Mouse (Mus musculus) small intestine, adult 10 weeks (tissue): Measurements from ENCODE around the gene Zmynd10. TPM values are rescaled to one million over a fixed set of nuclear protein-coding genes. Genes with fewer than 3 reads are reported as not detected.

ENCODE experiments used
- polyA plus RNA-seq: library from polyadenylated mRNA; stranded (reverse); fragments of 350-450 nt; fragmentation: Illumina TruSeq; extraction: RNeasy Lipid Tissue Mini Kit (QIAGEN cat#74804); gene quantifications from one replicate; pipeline ENCODE4 v1.2.3, GENCODE M21; 2014; ENCODE audit warnings: low replicate concordance

The Zmynd10 gene
- not detected for polyA plus RNA-seq

DNA sequence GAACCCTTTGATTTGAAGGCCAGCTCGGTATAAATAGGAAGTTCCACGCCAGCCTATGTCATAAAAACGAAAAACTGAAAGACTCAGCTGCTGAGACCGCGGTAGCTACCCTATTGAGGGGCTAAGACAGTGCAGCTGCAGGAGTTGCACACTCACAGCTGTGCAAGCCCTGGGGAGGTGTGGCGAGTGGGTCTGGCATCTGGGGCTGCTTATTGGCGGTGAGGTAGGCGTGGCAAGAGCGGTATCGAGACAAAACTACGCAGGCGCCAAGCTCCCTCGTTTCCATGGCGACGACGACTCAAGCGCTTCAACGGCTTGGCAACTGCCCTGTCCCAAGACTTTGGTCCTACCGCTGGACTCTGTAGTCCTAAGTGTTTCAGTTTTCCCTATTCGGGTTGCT is at the start of gene Zmynd10:
Gene Zmynd10 (plus strand): TSS at position 273 of the 400 bp plus-strand sequence.

DNA sequence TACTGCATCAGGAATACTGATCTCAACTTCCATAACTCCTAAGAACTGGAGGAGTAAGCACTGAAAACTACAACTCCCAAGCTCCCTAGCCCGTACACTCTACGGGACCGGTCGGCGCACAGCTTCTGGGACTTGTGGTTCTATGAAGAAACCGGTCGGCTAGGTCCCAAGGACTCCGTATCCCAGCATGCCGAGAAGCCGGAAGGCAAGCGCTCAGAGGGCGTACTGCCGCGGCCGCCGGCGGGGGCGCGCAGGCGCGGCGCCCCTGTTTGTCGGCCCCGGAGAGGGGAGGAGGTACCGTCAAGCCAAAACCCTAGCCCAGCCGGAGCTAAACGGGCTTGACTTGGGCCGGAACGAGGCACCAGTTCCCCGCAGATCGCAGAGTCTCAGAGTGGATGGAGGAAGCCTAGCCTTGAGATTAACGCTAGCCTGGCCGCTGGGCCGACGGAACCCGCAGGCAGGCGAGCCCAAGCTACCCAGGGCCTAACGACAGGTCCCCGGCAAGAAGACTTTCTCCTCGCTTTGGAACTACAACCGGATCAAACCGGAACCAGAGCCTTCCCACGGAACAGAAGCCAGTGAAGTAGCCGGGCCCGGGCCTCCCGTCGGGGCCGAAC is 13.2 kb upstream of the Zmynd10 start, which contains the start of gene Tmem115:
Gene Tmem115 (plus strand): TSS at position 155 of the 617 bp plus-strand sequence.

DNA sequence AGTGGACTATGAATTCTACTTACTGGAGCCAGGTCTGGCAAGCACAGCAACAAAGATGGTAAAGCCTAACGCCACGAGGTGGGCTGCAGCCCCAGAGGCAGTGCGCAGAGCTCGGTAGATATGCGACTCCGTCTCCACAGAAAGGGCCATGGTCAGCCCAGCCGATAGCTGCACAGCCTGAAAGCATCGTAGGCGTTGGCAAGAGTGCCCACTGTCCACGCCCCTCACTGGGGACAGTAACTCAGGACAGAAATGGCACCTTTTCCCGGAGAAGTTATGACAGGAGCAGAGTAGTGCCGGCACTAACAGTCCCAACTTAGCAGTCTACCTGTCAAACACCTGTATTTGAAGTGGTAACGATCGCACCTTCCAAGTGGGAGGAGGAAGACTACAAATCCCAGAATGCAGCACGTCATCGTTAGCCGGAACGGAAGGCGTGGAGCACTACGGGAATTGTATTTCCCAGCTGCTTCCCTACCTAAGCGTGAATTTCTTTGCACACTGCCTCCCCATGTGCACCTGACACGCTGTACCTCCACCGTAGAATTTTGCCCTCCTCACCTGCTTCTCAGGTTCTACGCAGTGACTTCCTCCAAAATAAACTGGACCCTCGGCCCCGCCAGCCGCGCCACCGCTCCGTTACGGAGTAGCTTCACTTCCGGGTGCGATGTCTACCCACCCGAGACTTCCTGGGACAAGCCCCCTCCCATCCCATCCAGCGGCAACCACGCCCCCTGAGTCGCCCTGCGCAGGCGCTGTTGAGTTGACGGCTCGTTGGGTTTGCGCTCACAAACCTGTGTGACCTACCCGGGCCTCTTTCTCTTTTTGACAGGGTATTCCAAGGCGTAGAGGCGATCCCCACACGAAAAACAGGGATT is 5.4 kb upstream of the Zmynd10 start, which contains the start of the genes Cyb561d2 and Nprl2:
Gene Cyb561d2 (minus strand): TSS at position 720 of the 878 bp plus-strand sequence.
Gene Nprl2 (plus strand): TSS at position 753 of the 878 bp plus-strand sequence.

DNA sequence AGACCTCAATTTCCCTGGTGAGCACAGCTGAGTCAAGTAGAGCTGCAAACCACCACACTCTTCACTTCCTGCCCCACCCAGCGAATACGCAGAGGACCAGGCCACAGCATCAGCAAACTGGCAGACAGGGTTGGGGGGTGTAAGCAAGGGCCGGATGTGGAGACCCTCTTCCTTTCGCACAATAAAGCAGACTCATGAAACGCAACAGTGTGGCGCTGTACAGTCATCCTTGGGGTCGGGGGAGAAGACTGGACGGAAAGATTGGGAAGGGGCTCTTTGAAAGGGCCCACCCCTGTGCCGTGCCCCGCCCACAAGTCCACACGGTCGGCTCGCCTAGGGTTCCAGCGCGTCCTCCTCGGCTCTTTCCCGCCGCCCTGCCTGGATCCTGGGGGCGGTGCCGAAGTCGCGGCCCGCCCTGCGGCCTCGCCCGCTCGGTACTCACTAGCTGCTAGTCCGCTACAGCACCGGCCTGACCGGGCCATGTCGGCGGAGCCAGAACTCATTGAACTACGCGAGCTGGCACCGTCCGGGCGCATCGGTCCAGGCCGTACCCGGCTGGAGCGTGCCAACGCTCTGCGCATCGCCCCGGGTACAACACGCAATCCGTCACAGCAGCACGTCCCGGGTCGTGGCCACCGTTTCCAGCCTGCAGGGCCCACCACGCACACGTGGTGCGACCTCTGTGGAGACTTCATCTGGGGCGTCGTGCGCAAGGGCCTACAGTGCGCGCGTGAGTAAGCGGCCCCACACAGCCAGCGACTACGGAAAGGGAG is 4.2 kb downstream of the Zmynd10 start, which contains the start of gene Rassf1:
Gene Rassf1 (plus strand): TSS at position 439 of the 773 bp plus-strand sequence.

DNA sequence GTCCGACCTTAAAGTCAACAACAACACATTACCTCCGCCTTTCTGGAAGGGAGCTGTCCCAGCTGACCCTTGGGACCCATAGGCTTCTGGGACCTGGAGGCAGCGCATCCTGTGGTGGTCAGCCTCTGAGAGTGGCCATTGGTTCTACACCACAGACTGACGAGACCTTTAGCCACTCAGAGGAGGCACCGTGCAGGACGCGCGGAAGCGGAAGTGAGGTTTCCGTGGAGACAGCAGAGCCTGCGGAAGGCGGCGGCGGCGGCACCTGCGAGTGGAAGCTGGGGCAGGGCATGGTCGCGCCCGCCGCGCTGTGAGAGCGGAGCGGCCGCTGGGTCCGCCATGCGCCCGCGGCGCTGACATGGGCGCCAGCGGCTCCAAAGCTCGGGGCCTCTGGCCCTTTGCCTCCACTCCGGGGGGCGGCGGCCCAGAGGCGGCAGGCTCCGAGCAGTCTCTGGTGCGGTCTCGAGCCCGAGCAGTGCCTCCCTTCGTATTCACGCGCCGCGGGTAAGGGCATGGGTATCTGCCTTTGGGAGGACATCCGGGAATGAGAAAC is 16.0 kb downstream of the Zmynd10 start, which contains the start of gene Tusc2:
Gene Tusc2 (plus strand): TSS at position 227 of the 553 bp plus-strand sequence.

DNA sequence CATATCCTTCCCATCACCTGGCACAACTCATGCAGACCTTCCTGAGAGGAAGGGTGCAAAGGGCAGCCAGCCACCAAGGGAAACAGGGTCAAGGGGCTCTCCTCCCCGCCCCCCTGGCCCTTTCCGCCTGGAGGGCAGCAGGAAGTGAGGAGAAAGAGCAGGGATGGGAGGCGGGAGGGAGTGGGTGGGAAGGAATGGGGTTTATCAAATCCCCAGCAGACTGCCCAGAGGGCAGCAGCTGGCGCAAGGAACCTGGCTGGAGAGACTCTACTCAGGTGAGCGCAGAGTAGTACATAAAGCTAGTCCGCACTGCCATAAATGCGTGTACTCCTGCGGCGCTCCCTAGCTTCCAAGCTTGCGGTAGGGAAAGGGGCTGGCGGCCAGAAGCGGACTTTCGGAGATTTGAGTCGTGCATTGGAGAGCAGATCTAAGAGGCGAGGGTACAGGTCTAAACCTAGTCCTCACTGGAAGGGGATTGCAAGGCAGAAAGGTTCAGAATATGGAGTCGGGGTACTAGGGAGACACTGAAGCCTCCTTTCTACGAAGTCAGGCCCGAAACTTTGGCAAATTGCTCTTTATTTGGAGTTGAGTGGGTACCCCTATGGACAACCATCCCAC is 20.7 kb downstream of the Zmynd10 start, which contains the start of gene Hyal2:
Gene Hyal2 (plus strand): TSS at position 244 of the 618 bp plus-strand sequence.

DNA sequence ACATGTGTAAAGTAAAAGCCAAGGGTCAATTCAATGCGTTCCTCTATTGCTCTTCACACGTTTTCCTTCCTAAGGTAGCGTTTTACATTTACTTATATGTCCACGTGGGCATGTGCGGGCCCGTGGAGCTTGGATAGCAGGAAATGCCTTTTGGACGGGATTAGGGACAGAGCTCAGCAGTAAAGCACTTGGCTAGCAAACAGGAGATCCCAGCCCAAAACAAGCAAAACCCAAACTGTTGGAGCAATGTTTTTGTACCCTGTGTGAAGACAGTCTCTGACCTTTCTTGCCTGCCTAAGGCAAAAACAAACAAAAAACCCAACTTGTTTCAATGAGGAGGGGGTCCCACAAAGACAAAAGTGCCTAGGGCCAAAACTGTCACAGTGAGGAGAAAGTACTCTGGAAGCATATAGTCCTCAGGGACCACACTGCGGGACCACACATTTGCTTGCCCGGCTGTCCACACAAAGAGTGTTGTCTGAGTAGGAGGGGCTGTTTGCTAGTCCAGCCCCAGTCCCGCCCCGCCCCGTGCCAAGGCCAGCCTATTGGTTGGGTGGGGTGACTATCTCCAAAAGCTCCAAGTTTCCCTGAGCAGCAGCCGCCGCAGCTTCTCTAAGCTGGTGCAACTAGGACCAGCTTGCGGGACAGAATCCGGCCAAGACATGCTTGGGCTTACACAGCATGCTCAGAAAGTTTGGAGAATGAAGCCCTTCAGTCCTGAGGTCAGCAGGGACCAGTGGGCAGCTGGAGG is 29.4 kb downstream of the Zmynd10 start, which contains the start of gene Hyal1:
Gene Hyal1 (plus strand): TSS at position 571 of the 751 bp plus-strand sequence.

DNA sequence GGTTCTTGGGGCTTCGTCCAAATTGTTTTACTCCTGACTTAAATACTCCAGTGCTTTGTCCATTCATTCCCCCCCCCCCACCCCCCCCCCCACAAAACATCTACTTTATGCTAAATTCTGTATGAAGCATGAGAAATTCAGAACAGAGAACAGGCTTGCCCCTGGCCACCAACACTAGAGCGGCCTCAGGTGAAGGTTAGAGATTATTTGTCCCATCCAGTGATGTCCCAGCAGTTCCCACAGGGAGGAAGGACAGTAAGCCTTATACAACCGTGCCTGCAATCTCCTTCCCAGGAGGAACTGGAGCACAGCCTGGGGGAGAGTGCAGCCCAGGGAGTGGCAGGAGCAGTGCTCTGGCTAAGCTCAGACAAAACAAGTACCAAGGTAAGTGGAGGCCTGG is 31.5 kb downstream of the Zmynd10 start, which contains the start of gene Naa80:
Gene Naa80 (plus strand): TSS at position 301 of the 400 bp plus-strand sequence.

DNA sequence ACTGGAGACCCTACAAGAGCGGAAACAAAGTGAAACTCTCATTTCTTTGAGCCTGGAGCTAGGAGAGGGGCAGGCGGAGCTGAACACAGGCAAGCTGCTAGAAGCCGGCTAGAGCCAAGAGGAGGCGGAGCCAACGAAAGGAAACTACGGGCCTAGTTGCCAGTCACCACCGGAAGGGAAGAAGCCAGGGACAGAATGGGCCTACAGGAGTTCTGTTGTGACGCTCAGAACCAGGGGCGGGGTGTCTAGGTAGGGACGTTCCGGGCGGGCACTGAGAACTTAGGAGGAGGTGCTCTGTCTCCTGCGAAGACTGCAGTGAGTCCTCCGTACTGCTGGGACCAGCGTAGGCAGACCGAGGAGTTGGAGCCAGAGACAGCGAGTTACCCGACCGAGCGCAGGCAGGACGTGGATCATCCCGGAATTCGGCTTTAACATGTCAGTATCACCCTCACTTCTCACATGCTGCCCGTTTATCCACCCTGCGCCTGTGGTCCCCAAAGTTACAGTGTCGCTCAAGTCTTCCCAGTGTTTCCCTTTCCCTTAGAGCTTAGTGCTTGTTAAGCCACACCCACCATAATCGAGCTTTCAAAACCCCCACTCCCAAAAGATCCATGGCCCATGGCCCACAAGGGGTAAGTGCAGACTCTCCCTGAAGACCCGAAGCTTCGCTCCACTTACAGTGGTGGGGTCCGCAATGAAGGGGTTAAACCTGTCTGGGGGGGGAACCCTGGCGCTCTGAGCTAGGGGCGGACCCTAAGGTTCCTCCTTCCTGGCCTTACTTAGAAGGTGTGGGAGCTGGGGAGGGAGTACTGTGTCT is 33.6 kb downstream of the Zmynd10 start, which contains the start of gene Hyal3:
Gene Hyal3 (plus strand): TSS at position 318 of the 817 bp plus-strand sequence.

DNA sequence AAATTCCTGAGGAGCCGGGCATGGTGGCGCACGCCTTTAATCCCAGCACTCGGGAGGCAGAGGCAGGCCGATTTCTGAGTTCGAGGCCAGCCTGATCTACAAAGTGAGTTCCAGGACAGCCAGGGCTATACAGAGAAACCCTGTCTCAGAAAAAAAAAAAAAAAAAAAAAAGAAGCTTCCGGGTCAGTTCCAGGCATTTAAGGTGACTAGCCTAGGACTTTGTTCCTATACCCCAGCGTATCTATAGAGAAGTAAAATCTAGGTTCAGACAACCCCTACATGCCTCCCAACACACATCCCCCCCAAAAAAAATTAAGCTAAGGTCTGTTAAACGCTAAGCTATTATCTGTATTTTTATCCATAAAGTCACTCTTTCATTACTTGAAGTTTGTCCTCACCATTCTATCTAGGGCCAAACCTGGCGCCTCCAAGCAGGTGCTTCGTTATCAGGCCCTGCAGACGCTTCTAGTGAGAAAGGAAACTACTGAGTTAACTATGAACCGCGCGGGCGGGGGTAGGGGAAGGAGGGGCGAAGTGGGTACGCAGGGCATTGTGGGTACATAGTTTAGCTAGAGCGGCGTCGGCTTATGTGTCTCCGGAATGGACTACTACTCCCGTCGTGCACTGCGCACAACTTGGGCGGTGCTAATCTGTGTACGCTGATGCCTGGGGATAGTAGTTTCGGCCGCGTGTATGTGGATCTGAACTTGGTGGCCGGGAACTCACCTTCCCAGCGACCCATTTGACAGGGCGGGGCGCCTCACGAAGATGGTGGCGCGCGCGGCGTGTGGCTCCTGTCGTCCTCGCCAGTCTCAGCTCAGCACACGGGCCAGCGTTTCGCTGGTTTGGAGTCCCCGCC is 40.1 kb downstream of the Zmynd10 start, which contains the start of gene Ifrd2:
Gene Ifrd2 (plus strand): TSS at position 669 of the 859 bp plus-strand sequence.

Other genes starting within 250 kb of the Zmynd10 start
- 0.74 TPM for gene Hemk1, start 208.9 kb upstream of the Zmynd10 start, polyA plus RNA-seq
- not detected for gene 6430571L13Rik, start 206.7 kb upstream of the Zmynd10 start, polyA plus RNA-seq
- not detected for gene Cacna2d2, start 147.7 kb upstream of the Zmynd10 start, polyA plus RNA-seq
- not detected for gene Tmem115, start 13.4 kb upstream of the Zmynd10 start, polyA plus RNA-seq
- 0.93 TPM for gene Cyb561d2, start 5.1 kb upstream of the Zmynd10 start, polyA plus RNA-seq
- gene Nprl2, start 5.1 kb upstream of the Zmynd10 start, polyA plus RNA-seq, result 0.78 TPM
- 24.5 TPM for gene Rassf1, start 4.3 kb downstream of the Zmynd10 start, polyA plus RNA-seq
- 17.4 TPM for gene Tusc2, start 16.0 kb downstream of the Zmynd10 start, polyA plus RNA-seq
- 0.22 TPM for gene Hyal2, start 20.6 kb downstream of the Zmynd10 start, polyA plus RNA-seq
- 1.4 TPM for gene Hyal1, start 29.6 kb downstream of the Zmynd10 start, polyA plus RNA-seq
- 0.63 TPM for gene Naa80, start 31.6 kb downstream of the Zmynd10 start, polyA plus RNA-seq
- 0.22 TPM for gene Hyal3, start 33.5 kb downstream of the Zmynd10 start, polyA plus RNA-seq
- gene Ifrd2, start 40.3 kb downstream of the Zmynd10 start, polyA plus RNA-seq, result 31.3 TPM
- 1.2 TPM for gene Sema3b, start 61.9 kb downstream of the Zmynd10 start, polyA plus RNA-seq
- 18.2 TPM for gene Gnai2, start 88.1 kb downstream of the Zmynd10 start, polyA plus RNA-seq
- gene Slc38a3, start 122.2 kb downstream of the Zmynd10 start, polyA plus RNA-seq, result not detected
- not detected for gene Gnat1, start 132.4 kb downstream of the Zmynd10 start, polyA plus RNA-seq
- gene Sema3f, start 163.2 kb downstream of the Zmynd10 start, polyA plus RNA-seq, result 0.37 TPM
- 132 TPM for gene Rbm5, start 223.7 kb downstream of the Zmynd10 start, polyA plus RNA-seq